Mouse (Mus musculus): ENCODE measurements around the gene Magt1.
A peak's percentile ranks its signal among the peaks of the same experiment; 100 is the strongest.

DNA sequence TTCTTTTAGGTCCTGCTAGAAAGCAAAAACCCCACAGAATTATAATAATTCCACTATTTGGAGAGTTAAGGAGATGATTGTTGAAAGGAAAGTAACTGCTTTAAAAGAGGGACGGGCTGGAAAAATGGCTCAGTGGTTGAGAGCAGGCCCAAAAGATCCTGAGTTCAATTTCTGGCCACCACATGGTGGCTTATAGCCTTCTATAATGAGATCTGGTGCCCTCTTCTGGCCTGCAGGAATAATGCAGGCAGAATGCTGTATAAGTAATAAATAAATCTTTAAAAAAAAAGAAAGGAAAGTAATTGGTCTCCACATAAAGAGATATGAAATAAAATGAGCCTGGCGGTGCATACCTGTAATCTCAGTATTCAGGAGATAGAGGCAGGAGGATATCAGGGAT, 1.5 kb upstream of the Magt1 start:
- TF ChIP-seq MAX (IDR thresholded peaks at IDR 0.05; ENCODE audit: low read length) (peak; percentile 44; the same call in 1 of the 2 replicates), CTCF (conservative IDR thresholded peaks at IDR 0.05 in 1 of 2, IDR thresholded peaks at IDR 0.05 in 1 of 2; ENCODE audit: low read depth in 2 of 2, low read length in 2 of 2) (peak; percentile 12 to 72; a peak in 2 of 4 replicates), JUND (conservative IDR thresholded peaks at IDR 0.05; ENCODE audit: low read depth, low read length) (no peak), POLR2AphosphoS2 (IDR thresholded peaks at IDR 0.05; ENCODE audit: low read depth, low read length) (no peak), POLR2A (IDR thresholded peaks at IDR 0.05; ENCODE audit: low read depth, low read length) (no peak), CHD2 (IDR thresholded peaks at IDR 0.05; ENCODE audit: low read length) (no peak), NRF1 (IDR thresholded peaks at IDR 0.05; ENCODE audit: low read depth, low read length) (no peak), UBTF (IDR thresholded peaks at IDR 0.05; ENCODE audit: low read depth, low read length) (no peak), EP300 (IDR thresholded peaks at IDR 0.05; ENCODE audit: low read length) (no peak), MAZ (IDR thresholded peaks at IDR 0.05; ENCODE audit: low read depth, low read length) (no peak), TCF12 (IDR thresholded peaks at IDR 0.05; ENCODE audit: low read depth, low read length) (no peak)
